Mouse (Mus musculus) heart, embryonic 14.5 days (tissue): Measurements from ENCODE around the gene Ptpa. TPM values are rescaled to one million over a fixed set of nuclear protein-coding genes. Genes with fewer than 3 reads are reported as not detected.
A peak's percentile ranks its signal among the peaks of the same experiment; 100 is the strongest.

Source experiments
- ATAC-seq: fragments of 200-750 bp; cut with Nextera tagmentation; 2 replicates; pipeline ENCODE4 v1.8.0; 2017; ENCODE audit warnings: low read depth, moderate TSS enrichment; ENCODE audit not compliant: insufficient number of reproducible peaks, insufficient read depth, low FRiP score
- H3K27ac ChIP-seq, 2 experiments: fragments of 200-500 bp in 1 of 2; fragments of 300-500 bp in 1 of 2; sonication (generic) in 1 of 2; replicated peaks in 1 of 2; 2 replicates each; pipeline ENCODE4 v1.5.1; 2012 to 2014; ENCODE audit warnings: low read depth in 2 of 2, low read length in 2 of 2, control low read depth in 1 of 2, mild to moderate bottlenecking in 1 of 2, mixed read lengths in 1 of 2; ENCODE audit not compliant: control insufficient read depth in 1 of 2, insufficient read depth in 1 of 2
- H3K27me3 ChIP-seq: fragments of 300-500 bp; sonication (generic); 2 replicates; pipeline ENCODE4 v1.6.1; 2014; ENCODE audit warnings: mild to moderate bottlenecking, low read length, control low read depth; ENCODE audit not compliant: control insufficient read depth, insufficient read depth
- H3K36me3 ChIP-seq: fragments of 300-500 bp; sonication (generic); 2 replicates; pipeline ENCODE4 v1.6.1; 2014; ENCODE audit warnings: mild to moderate bottlenecking, control low read depth, low read length, mixed read lengths; ENCODE audit not compliant: control insufficient read depth, insufficient read depth
- H3K4me1 ChIP-seq, 2 experiments: fragments of 200-500 bp in 1 of 2; fragments of 300-500 bp in 1 of 2; sonication (generic) in 1 of 2; 2 replicates each; pipeline ENCODE4 v1.6.1; 2012 to 2014; ENCODE audit warnings: low read length in 2 of 2, control low read depth in 1 of 2, mixed read lengths in 1 of 2; ENCODE audit not compliant: control insufficient read depth in 2 of 2, insufficient read depth in 2 of 2
- H3K4me2 ChIP-seq: fragments of 300-500 bp; sonication (generic); 2 replicates; pipeline ENCODE4 v1.6.1; 2014; ENCODE audit warnings: mild to moderate bottlenecking, low read length
- H3K4me3 ChIP-seq, 2 experiments: fragments of 200-500 bp in 1 of 2; fragments of 300-500 bp in 1 of 2; sonication (generic) in 1 of 2; 2 replicates each; pipeline ENCODE4 v1.5.1; 2012 to 2014; ENCODE audit warnings: low read length in 2 of 2, mild to moderate bottlenecking in 2 of 2, control low read depth in 1 of 2, low read depth in 1 of 2, moderate library complexity in 1 of 2; ENCODE audit not compliant: control insufficient read depth in 1 of 2, insufficient read depth in 1 of 2
- H3K9ac ChIP-seq: fragments of 300-500 bp; sonication (generic); 2 replicates; pipeline ENCODE4 v1.6.1; 2014; ENCODE audit warnings: mild to moderate bottlenecking, low read length
- H3K9me3 ChIP-seq: fragments of 300-500 bp; sonication (generic); 2 replicates; pipeline ENCODE4 v1.6.1; 2016; ENCODE audit warnings: low read length, control low read depth; ENCODE audit not compliant: control insufficient read depth
- WGBS: fragments of 180-500 bp; shearing (Covaris S2); extraction: QIAGEN DNeasy Blood & Tissue Kit; methylation state at CpG from one replicate; pipeline ENCODE4 v1.1.7; 2014; 5-methylcytosine and 5-hydroxymethylcytosine counted together
- polyA plus RNA-seq: library from polyadenylated mRNA; unstranded; fragments of >200 nt; fragmentation: Nextera tagmentation; extraction: Ambion mirVana; gene quantifications from 2 replicates; pipeline ENCODE4 v1.2.1, GENCODE M21; 2014

Ptpa gene
- polyA plus RNA-seq, 1 experiment from 2014 or later, result 61.2 TPM

DNA sequence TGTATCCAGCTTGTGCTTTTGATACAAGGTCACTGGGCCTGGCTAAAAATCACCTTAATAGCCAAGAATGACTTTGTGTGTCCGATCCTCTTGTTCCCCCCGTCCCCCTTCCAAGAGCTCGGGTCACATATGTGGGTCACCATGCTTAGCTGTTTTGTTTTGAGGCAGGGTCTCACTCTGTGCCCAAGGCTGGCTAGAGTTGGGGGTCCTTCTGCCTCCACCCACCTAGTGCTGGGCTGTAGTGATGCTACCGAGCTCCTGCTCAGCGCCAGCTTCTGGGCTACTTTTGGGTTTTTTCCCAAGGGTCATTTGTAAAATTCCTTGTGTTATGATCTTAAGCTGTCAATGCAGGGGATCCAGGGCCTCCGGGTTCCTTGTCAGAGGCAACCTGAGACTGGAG, 2.4 kb downstream of the Ptpa start:
- peaks cover 26 to 40% of the 10 kb centered on the region in 2 experiments for H3K4me1 ChIP-seq
- H3K4me2 ChIP-seq, result 0 out of 2 replicates have a peak overlapping the region, but pooled peaks have one; percentile 35
- 75% methylated on average over 6 of the region's 6 CpGs for WGBS
- no peaks in the 10 kb centered on the region for H3K9me3 ChIP-seq
- peaks cover 9% of the 10 kb centered on the region; the same call in 1 of the 2 replicates for H3K36me3 ChIP-seq
- no peak for ATAC-seq
- peak overlapping the region in 1 of 2 experiments; percentile 70; a peak in 1 of 4 replicates for H3K27ac ChIP-seq
- no peaks in the 10 kb centered on the region for H3K27me3 ChIP-seq
- H3K9ac ChIP-seq, result peak overlapping the region; percentile 46; the same call in 1 of the 2 replicates
- H3K4me3 ChIP-seq, result no peak overlapping the region

DNA sequence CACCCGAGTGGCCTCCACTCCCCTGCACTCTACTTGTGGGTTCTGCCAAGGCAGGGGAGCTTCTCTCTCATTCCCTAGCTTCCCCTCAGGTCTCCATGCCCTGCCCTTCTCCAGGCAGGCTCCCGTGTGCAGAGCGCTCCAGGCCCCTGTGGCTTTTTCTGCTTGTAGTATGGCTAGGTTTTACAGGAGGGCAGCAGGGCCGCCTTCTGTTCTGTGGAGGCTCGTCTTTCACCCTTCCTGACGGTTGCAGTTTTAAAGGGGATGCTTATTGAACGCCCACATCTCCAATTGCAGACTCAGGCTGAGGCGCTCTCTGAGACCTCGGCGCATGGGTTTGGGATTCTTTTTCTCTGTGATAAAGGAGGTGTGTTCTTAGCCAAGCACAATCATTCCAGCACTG, 3.3 kb downstream of the Ptpa start:
- H3K4me1 ChIP-seq, result peaks cover 19 to 32% of the 10 kb centered on the region in 2 experiments
- H3K9me3 ChIP-seq, result no peaks in the 10 kb centered on the region
- WGBS, result 19% methylated on average over 10 of the region's 10 CpGs
- peaks cover 9% of the 10 kb centered on the region; the same call in 1 of the 2 replicates for H3K36me3 ChIP-seq
- H3K27ac ChIP-seq, result peak overlapping the region; percentile 32 to 70
- H3K4me3 ChIP-seq, result no peak overlapping the region; a peak in 1 of 4 replicates
- no peak for ATAC-seq
- H3K9ac ChIP-seq, result peak overlapping the region; percentile 51; the same call in 1 of the 2 replicates
- peak overlapping the region; percentile 35 for H3K4me2 ChIP-seq
- no peaks in the 10 kb centered on the region for H3K27me3 ChIP-seq

DNA sequence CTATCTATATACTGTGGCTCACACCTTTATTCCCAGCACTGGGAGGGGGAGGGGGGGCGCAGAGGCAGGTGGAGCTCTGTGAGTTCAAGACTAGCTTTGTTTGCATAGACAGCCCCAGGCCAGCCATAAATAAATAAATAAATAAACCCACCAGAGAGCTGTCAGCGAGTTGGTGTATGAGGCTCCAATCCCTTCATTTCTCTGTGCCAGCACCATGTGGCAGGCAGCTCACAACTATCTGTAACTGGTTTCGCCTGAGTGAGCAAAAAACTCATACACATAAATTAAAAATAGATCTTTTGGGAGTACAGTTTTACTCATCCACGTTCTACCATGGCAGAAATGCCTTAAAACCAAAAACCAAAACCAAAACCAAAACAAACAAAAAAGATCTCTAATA, 5.6 kb downstream of the Ptpa start:
- H3K27ac ChIP-seq, result no peak overlapping the region
- no peaks in the 10 kb centered on the region for H3K27me3 ChIP-seq
- no peak for ATAC-seq
- peaks cover 13% of the 10 kb centered on the region for H3K36me3 ChIP-seq
- WGBS, result 80% methylated on average over 4 of the region's 4 CpGs
- H3K9me3 ChIP-seq, result no peaks in the 10 kb centered on the region
- H3K9ac ChIP-seq, result no peak overlapping the region
- no peak overlapping the region for H3K4me2 ChIP-seq
- H3K4me1 ChIP-seq, result peaks cover 13 to 23% of the 10 kb centered on the region in 2 experiments
- no peak overlapping the region for H3K4me3 ChIP-seq

DNA sequence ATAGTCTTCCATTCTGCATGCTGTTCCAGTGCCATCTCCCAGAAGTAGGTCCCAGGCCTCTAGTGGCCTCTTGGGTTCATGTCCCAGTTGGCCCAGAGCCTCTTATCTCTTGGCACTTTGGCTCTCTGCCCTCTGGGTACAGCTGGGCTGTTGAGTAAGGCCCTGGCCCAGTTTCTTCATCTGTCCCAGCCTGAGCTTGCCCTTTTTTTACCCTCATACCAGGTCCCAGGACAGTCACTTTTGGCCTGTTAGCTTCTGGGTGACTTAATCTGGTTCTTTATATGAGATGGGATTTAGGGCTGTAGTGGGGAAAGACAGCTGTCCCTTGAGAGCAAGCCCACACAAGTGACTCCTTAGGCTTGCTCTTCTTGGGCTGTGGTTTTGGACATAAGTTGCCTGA, 13.3 kb downstream of the Ptpa start:
- Histone ChIP-seq H3K4me2 (no peak overlapping the region), H3K4me3 (no peak overlapping the region), H3K9me3 (no peaks in the 10 kb centered on the region), H3K27me3 (no peaks in the 10 kb centered on the region), H3K4me1 (no peaks in the 10 kb centered on the region; a peak in 2 of 4 replicates), H3K9ac (no peak overlapping the region), H3K36me3 (peaks cover 82% of the 10 kb centered on the region), H3K27ac (no peak overlapping the region)
- ATAC-seq, result no peak

DNA sequence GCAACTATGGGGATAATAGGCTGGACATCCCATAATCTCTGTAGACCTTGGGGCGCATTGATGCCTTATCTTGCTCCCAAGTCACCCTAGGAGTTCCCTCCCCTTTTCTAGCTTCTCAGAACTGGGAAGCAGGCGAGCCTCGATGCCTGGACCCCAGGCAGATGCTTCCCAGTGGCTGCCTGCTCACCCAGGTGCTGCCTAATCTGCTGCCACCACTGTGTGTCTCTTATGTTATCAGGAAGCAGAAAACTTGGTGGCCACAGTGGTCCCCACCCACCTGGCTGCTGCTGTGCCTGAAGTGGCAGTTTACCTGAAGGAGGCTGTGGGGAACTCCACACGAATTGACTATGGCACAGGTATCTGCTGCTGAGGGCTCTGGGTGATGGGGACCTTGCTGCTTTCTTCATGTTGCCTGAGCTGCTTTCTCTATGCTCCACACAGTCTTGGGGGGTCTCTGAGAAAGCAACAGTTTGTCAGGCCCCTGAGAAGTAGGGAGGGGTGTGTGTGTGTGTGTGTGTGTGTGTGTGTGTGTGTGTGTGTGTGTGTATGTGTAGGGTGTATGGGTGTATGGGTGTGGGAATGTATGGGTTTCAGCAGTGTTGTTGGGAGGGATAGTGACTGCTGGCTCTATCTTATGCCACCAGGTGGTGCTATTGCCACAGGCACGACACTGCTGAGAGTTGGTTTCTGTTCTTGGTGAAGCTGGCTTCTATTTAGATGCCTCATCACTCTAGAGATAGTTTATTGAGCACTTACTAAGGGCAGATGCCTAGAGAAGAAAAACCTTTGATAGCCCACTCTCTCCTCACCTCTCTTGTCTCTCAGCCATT, 19.7 kb downstream of the Ptpa start:
- Histone ChIP-seq H3K36me3 (peaks cover 84% of the 10 kb centered on the region), H3K27ac (no peak overlapping the region), H3K4me1 (peaks cover 11 to 14% of the 10 kb centered on the region in 2 experiments), H3K9ac (no peak overlapping the region), H3K9me3 (no peaks in the 10 kb centered on the region), H3K27me3 (no peaks in the 10 kb centered on the region), H3K4me3 (no peak overlapping the region), H3K4me2 (no peak overlapping the region)
- 39% methylated on average over 5 of the region's 5 CpGs for WGBS
- ATAC-seq, result no peak

DNA sequence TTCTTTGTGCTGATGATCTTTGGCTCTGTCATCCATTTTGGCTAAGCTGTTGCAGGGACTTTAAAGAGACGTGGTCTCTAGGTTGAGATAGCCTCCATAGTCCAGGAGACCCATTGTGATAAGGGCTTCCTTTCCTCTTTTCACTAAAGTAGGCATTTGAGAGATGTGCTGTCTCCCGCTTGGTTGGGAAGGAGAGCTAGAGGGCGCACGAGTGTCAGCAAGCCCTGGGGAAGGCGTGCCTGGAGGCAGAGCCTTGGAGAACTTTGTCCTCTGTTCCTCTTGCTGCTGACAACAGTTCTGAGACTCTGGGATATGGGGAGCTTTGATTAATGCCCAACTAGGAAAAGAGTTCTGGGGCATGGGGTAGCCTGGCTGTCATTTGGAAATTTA, 20.3 kb downstream of the Ptpa start:
- Histone ChIP-seq H3K27ac (no peak overlapping the region), H3K27me3 (no peaks in the 10 kb centered on the region), H3K9ac (no peak overlapping the region), H3K4me3 (no peak overlapping the region), H3K4me1 (peaks cover 16 to 20% of the 10 kb centered on the region in 2 experiments), H3K36me3 (peaks cover 78% of the 10 kb centered on the region), H3K4me2 (no peak overlapping the region), H3K9me3 (no peaks in the 10 kb centered on the region)
- ATAC-seq, result no peak
- WGBS, result 60% methylated on average over 5 of the region's 5 CpGs

DNA sequence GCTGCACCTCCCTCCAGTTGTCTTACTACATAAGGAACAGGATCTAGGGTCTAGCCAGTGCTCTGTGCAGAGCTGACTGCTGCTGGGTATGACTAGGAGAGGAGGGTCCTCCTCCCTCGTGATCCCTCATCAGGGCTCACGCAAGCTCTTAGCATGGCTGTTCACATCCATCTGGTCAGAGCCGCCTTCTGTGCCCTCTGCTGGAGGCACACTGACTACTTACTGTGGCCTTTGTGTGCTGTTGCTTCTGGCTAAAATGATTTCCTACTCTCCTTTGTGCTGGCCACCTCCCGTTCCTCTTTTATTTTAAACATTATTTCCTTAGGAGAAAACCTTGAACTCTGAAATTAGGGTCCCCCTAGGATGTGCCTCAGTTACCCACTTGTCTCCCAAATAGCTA, 21.0 kb downstream of the Ptpa start:
- 87% methylated on average over 4 of the region's 4 CpGs for WGBS
- H3K27ac ChIP-seq, result no peak overlapping the region
- H3K36me3 ChIP-seq, result peaks cover 71% of the 10 kb centered on the region
- no peak for ATAC-seq
- H3K4me2 ChIP-seq, result no peak overlapping the region
- no peak overlapping the region for H3K9ac ChIP-seq
- no peaks in the 10 kb centered on the region for H3K9me3 ChIP-seq
- no peaks in the 10 kb centered on the region for H3K27me3 ChIP-seq
- peaks cover 20 to 23% of the 10 kb centered on the region in 2 experiments for H3K4me1 ChIP-seq
- H3K4me3 ChIP-seq, result no peak overlapping the region
